Mouse (Mus musculus): ENCODE results near the gene Kcnh1.

GRCm38 (mm10) chr1:192293391-192293790, 102.8 kb downstream of the Kcnh1 start:
- TF ChIP-seq CTCF (IDR thresholded peaks at IDR 0.05; ENCODE audit: extremely low read depth, insufficient read depth, low read length) = no peak
- TF ChIP-seq POLR2A (IDR thresholded peaks at IDR 0.05; ENCODE audit: extremely low read depth, insufficient read depth, low read length) = no peak
